Mouse (Mus musculus) forebrain, embryonic 11.5 days (tissue): Measurements from ENCODE around the gene Gnao1. TPM values are rescaled to one million over a fixed set of nuclear protein-coding genes. Genes with fewer than 3 reads are reported as not detected.

Experiments used
- ATAC-seq: fragments of 200-750 bp; cut with Nextera tagmentation; replicated peaks from 2 replicates; pipeline ENCODE4 v1.8.0; 2017; ENCODE audit warnings: moderate TSS enrichment; ENCODE audit not compliant: low FRiP score
- DNase-seq: peaks from one replicate; pipeline ENCODE4 v3.0.0-alpha.2; 2017; ENCODE audit warnings: low spot score
- H3K27ac ChIP-seq: fragments of 300-500 bp; sonication (generic); 2 replicates; pipeline ENCODE4 v1.5.1; 2014; ENCODE audit warnings: low read depth, low read length
- H3K27me3 ChIP-seq: fragments of 300-500 bp; sonication (generic); 2 replicates; pipeline ENCODE4 v1.6.1; 2014; ENCODE audit warnings: mild to moderate bottlenecking, low read length, mixed read lengths; ENCODE audit not compliant: control insufficient read depth, insufficient read depth
- H3K36me3 ChIP-seq: fragments of 300-500 bp; sonication (generic); 2 replicates; pipeline ENCODE4 v1.6.1; 2014; ENCODE audit warnings: mild to moderate bottlenecking, low read length, moderate library complexity, mixed read lengths; ENCODE audit not compliant: control insufficient read depth, insufficient read depth
- H3K4me1 ChIP-seq: fragments of 300-500 bp; sonication (generic); replicated peaks from 2 replicates; pipeline ENCODE4 v1.6.1; 2014; ENCODE audit warnings: low read length, mixed read lengths; ENCODE audit not compliant: control insufficient read depth, insufficient read depth
- H3K4me2 ChIP-seq: fragments of 300-500 bp; sonication (generic); 2 replicates; pipeline ENCODE4 v1.6.1; 2014; ENCODE audit warnings: low read depth, mild to moderate bottlenecking, low read length, moderate library complexity, mixed read lengths; ENCODE audit not compliant: severe bottlenecking
- H3K4me3 ChIP-seq: fragments of 300-500 bp; sonication (generic); 2 replicates; pipeline ENCODE4 v1.5.1; 2014; ENCODE audit warnings: low read depth, low read length
- H3K9ac ChIP-seq: fragments of 300-500 bp; sonication (generic); 2 replicates; pipeline ENCODE4 v1.6.1; 2014; ENCODE audit warnings: low read length
- H3K9me3 ChIP-seq: fragments of 300-500 bp; sonication (generic); 2 replicates; pipeline ENCODE4 v1.6.1; 2016; ENCODE audit warnings: low read length, mixed read lengths; ENCODE audit not compliant: control insufficient read depth
- WGBS: fragments of 180-500 bp; shearing (Covaris S2); extraction: QIAGEN DNeasy Blood & Tissue Kit; methylation state at CpG from one replicate; pipeline ENCODE4 v1.1.7; 2014; 5-methylcytosine and 5-hydroxymethylcytosine counted together
- polyA plus RNA-seq: library from polyadenylated mRNA; unstranded; fragments of >200 nt; fragmentation: Nextera tagmentation; extraction: Ambion mirVana; gene quantifications from 2 replicates; pipeline ENCODE4 v1.2.1, GENCODE M21; 2014

Gene Gnao1
- polyA plus RNA-seq, 1 experiment from 2014 or later: 45.5 TPM

DNA sequence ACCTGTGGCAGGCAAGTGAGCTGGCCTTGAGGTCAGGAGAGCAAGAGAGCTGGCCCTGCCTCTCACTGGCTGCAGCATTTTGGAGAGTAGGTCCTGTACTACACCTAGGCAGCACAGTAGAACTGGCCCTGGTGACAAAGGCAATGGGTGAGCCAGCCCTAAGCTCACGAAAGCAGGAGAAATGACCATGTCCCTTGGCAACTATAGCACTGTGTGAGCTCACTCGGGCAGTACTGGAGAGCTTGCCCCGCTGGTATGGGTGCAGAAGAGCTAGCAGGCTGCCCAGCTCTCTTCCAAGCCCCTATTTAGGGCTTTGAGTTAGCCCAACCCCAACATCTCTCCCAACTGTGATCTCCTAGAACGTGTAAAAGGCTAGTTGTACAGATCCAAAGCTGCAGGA lies 68.6 kb downstream of the Gnao1 start:
- 88% methylated on average over 4 of the region's 4 CpGs for WGBS
- no peaks in the 10 kb centered on the region for H3K9me3 ChIP-seq
- H3K4me1 ChIP-seq: no peaks in the 10 kb centered on the region
- no peaks in the 10 kb centered on the region for H3K36me3 ChIP-seq
- no peak overlapping the region for H3K9ac ChIP-seq
- H3K27me3 ChIP-seq: no peaks in the 10 kb centered on the region
- no peak overlapping the region for H3K4me2 ChIP-seq
- no peak overlapping the region for H3K4me3 ChIP-seq
- no peak overlapping the region for H3K27ac ChIP-seq
- ATAC-seq (no peak), DNase-seq (no peak)

- no peaks in the 10 kb centered on the region for H3K36me3 ChIP-seq
- no peak overlapping the region for H3K4me3 ChIP-seq
- DNase-seq (no peak), ATAC-seq (no peak)
- no peak overlapping the region for H3K4me2 ChIP-seq
- H3K9ac ChIP-seq: no peak overlapping the region
- no peaks in the 10 kb centered on the region for H3K27me3 ChIP-seq
- H3K4me1 ChIP-seq: no peaks in the 10 kb centered on the region
- WGBS: 91% methylated on average over 7 of the region's 7 CpGs
- no peak overlapping the region for H3K27ac ChIP-seq
- H3K9me3 ChIP-seq: no peaks in the 10 kb centered on the region
Observed at GRCm38 (mm10) chr8:93879966-93880365, 70.2 kb downstream of the Gnao1 start.

DNA sequence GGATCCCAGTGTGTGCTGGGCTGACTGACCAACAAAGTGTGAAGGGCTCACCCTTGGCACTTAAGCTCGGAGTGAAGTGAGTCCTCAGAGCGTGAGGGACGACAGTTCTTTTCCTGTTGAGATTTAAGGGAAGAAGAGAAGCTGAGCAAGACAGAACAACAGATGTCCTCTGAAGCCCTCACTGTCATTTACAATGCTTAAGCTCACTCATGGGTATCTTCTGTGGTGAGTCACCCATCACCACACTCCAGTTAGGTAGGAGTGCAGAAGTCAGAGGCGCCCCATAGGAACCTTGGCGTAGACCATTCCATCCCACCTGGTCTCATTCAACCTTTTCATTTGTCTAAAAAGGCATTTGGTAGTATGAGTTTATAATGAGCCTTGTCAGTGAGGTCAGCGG lies 71.6 kb downstream of the Gnao1 start:
- Histone ChIP-seq H3K36me3 (no peaks in the 10 kb centered on the region), H3K4me2 (no peak overlapping the region), H3K9me3 (no peaks in the 10 kb centered on the region), H3K9ac (no peak overlapping the region), H3K27me3 (no peaks in the 10 kb centered on the region), H3K4me1 (no peaks in the 10 kb centered on the region), H3K4me3 (no peak overlapping the region), H3K27ac (no peak overlapping the region)
- no peak for DNase-seq
- WGBS: 95% methylated on average over 6 of the region's 6 CpGs
- no peak for ATAC-seq

DNA sequence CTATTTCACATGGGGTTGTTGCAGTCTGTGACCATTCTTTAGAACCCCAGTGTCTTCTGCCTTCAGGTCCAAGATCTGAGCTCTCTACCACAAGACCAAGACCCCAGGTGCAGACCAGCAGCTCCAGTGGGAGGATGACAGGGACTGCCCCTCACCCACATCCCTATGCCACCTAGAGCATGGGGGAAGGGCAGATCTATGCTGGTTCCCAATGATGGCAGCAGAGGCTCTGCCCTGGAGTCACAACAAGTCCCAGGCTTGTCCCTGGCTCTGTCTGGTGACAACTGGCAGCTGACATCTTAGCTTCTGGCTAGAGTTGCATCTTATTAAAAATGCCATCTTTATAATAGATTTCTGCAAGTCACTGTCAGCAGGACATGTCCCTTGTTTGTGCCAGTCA lies 73.5 kb downstream of the Gnao1 start:
- DNase-seq (no peak), ATAC-seq (no peak)
- Histone ChIP-seq H3K36me3 (no peaks in the 10 kb centered on the region), H3K4me2 (no peak overlapping the region), H3K9me3 (no peaks in the 10 kb centered on the region; the same call in 1 of the 2 replicates), H3K4me3 (no peak overlapping the region), H3K9ac (no peak overlapping the region), H3K27ac (no peak overlapping the region), H3K27me3 (no peaks in the 10 kb centered on the region), H3K4me1 (no peaks in the 10 kb centered on the region)

DNA sequence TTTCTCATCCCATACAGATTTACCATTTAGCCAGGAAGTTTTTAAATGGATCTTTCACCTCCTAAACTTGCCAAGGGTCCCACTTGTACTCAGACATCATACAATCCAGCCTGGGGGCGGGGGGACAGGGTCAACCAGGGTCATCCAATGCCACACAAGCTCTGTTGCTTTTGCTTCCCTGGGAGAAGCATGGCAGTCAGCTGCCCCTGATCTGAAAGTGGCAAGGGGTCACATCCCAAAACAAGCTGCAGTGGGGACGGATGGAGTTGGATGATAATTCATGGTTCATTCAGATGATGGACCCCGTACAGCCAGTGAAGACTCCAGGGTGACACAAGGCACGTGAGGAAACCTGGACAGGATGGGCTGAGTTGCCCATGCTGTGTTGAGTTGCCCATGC lies 74.0 kb downstream of the Gnao1 start:
- no peak for ATAC-seq
- H3K36me3 ChIP-seq: no peaks in the 10 kb centered on the region
- H3K9ac ChIP-seq: no peak overlapping the region
- WGBS: 87% methylated on average over 4 of the region's 4 CpGs
- H3K27ac ChIP-seq: no peak overlapping the region
- no peaks in the 10 kb centered on the region; the same call in 1 of the 2 replicates for H3K9me3 ChIP-seq
- H3K4me1 ChIP-seq: peaks cover 1% of the 10 kb centered on the region; the same call in 1 of the 2 replicates
- no peaks in the 10 kb centered on the region for H3K27me3 ChIP-seq
- no peak overlapping the region for H3K4me3 ChIP-seq
- DNase-seq: no peak
- H3K4me2 ChIP-seq: no peak overlapping the region

- Histone ChIP-seq H3K4me1 (peaks cover 5% of the 10 kb centered on the region; the same call in 1 of the 2 replicates), H3K4me2 (no peak overlapping the region), H3K27me3 (no peaks in the 10 kb centered on the region), H3K9me3 (no peaks in the 10 kb centered on the region; the same call in 1 of the 2 replicates), H3K27ac (no peak overlapping the region), H3K36me3 (no peaks in the 10 kb centered on the region), H3K4me3 (no peak overlapping the region), H3K9ac (no peak overlapping the region)
- 89% methylated on average over 7 of the region's 7 CpGs for WGBS
- DNase-seq (no peak), ATAC-seq (no peak)
Observed at GRCm38 (mm10) chr8:93884316-93884715, 74.5 kb downstream of the Gnao1 start.

- no peaks in the 10 kb centered on the region; the same call in 1 of the 2 replicates for H3K9me3 ChIP-seq
- no peak for ATAC-seq
- H3K36me3 ChIP-seq: no peaks in the 10 kb centered on the region
- H3K27me3 ChIP-seq: no peaks in the 10 kb centered on the region
- H3K4me3 ChIP-seq: no peak overlapping the region
- H3K9ac ChIP-seq: no peak overlapping the region
- peaks cover 5% of the 10 kb centered on the region; the same call in 1 of the 2 replicates for H3K4me1 ChIP-seq
- DNase-seq: no peak
- WGBS: 88% methylated on average over 5 of the region's 5 CpGs
- no peak overlapping the region for H3K4me2 ChIP-seq
- no peak overlapping the region for H3K27ac ChIP-seq
Observed at GRCm38 (mm10) chr8:93886181-93886580, 76.4 kb downstream of the Gnao1 start.

GRCm38 (mm10) chr8:93888150-93888676 lies 78.4 kb downstream of the Gnao1 start:
- peaks cover 5% of the 10 kb centered on the region; the same call in 1 of the 2 replicates for H3K4me1 ChIP-seq
- 78% methylated on average over 4 of the region's 4 CpGs for WGBS
- DNase-seq: no peak
- H3K4me2 ChIP-seq: no peak overlapping the region
- no peaks in the 10 kb centered on the region for H3K27me3 ChIP-seq
- no peak for ATAC-seq
- H3K27ac ChIP-seq: no peak overlapping the region
- H3K4me3 ChIP-seq: no peak overlapping the region
- no peak overlapping the region for H3K9ac ChIP-seq
- H3K9me3 ChIP-seq: no peaks in the 10 kb centered on the region; the same call in 1 of the 2 replicates
- H3K36me3 ChIP-seq: no peaks in the 10 kb centered on the region
